In the genomic region with DNA sequence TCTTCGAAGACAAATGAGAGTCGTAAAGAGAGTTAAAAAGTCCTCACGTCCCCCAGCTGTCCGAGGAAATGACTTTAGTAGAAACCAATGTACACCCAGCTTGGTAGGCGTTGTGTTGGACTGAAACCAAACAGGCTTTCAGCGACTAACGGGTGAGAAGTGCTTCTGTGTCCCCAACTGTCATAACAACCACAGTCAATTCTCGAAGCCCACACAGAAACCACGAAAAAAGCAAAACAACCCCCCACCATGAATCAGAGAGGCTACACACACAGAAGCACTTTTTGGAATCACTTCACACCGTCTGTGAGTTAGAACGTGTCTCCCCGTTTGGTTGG, we compare ENCODE assay signal across 13 mouse cellular contexts.
DNase-seq lines count a peak whose midpoint lies in the region; ATAC-seq and TF ChIP-seq lines count a peak whose summit lies in the region.
"Had no signal": no experiment of that assay in that cellular context is flagged by ENCODE, and none has a peak within 500 bp of the region (broad histone marks: within the 10 kb centered on the region; RNA-seq: fewer than 3 reads in every experiment).

No protein-coding gene starts in this region.

- H3K4me3 ChIP-seq in brown adipose tissue, adult 24 weeks (ENCODE audit: insufficient read depth, low read depth, low read length) = no peak overlapping the region
- H3K4me3 ChIP-seq in left cerebral cortex, adult 2 months = no peak overlapping the region
- H3K4me3 ChIP-seq: heart, embryonic 10.5 days; midbrain, embryonic 15.5 days; neural tube, embryonic 13.5 days had no signal

- peak overlapping the region; percentile 68 for H3K27ac ChIP-seq in brown adipose tissue, adult 24 weeks (replicated peaks; ENCODE audit: low read depth, low read length)
- no peak overlapping the region for H3K27ac ChIP-seq in left cerebral cortex, adult 2 months
- H3K27ac ChIP-seq: heart, embryonic 10.5 days; midbrain, embryonic 15.5 days; neural tube, embryonic 13.5 days had no signal

- intact Hi-C loops in left cerebral cortex, adult 2 months (cut with DNase I) = loop anchor here (2.0 to 5.0 kb wide), 2 partner anchors 75 to 181 kb away; no protein-coding TSS in a partner anchor

- peak; percentile 17; the same call in 1 of the 2 replicates for ATAC-seq in megakaryocyte, adult 5-6 weeks (ENCODE audit: poor library complexity, severe bottlenecking)
- ATAC-seq: midbrain, embryonic 15.5 days had no signal

- peak; percentile 34 for DNase-seq in lung, postnatal 10 days
- no peak for DNase-seq in lung, postnatal 4 days
- DNase-seq in CD8-positive naive resting alpha-beta T cell, adult 2 months (ENCODE audit: low read depth in 2 of 2, low spot score in 2 of 2) = peak; percentile 37 to 55
- no peak for DNase-seq in left cerebral cortex, adult 2 months (ENCODE audit: extremely low spot score in 1 of 2, low spot score in 2 of 2)
- no peak for DNase-seq in kidney, adult 8-10 months
- DNase-seq: cerebellum, adult 8-10 months; kidney, adult 18-20 months; lung, postnatal 14 days had no signal

- H3K4me1 ChIP-seq in brown adipose tissue, adult 24 weeks (ENCODE audit: control insufficient read depth, insufficient read depth, insufficient read length, low read length) = peaks cover 23% of the 10 kb centered on the region

- TF ChIP-seq CTCF in left cerebral cortex, adult 2 months (IDR thresholded peaks at IDR 0.05) = no peak

Comparison
In these comparisons a context has a peak if more than half of its experiments do, and no peak if none do; other contexts are left out.
1. DNase-seq: peak in lung, postnatal 10 days (single experiment) and CD8-positive naive resting alpha-beta T cell, adult 2 months (2 of 2); none in lung, postnatal 4 days (0 of 2), left cerebral cortex, adult 2 months (0 of 2) and kidney, adult 8-10 months (0 of 2).